Mouse (Mus musculus): ENCODE data around the gene Anks1b. TPM values are rescaled to one million over a fixed set of nuclear protein-coding genes. Genes with fewer than 3 reads are reported as not detected.

Gene Anks1b
- polyA plus RNA-seq, 1 experiment from 2014 or later = 42.0 TPM

GRCm38 (mm10) chr10:90431974-90432373 lies 558.7 kb downstream of the Anks1b start:
- Histone ChIP-seq H3K4me3 (peak overlapping the region; percentile 22), H3K9ac (no peak overlapping the region), H3K36me3 (no peaks in the 10 kb centered on the region), H3K4me2 (peak overlapping the region; percentile 45), H3K9me3 (no peaks in the 10 kb centered on the region), H3K4me1 (replicated peaks) (peaks cover 13% of the 10 kb centered on the region), H3K27me3 (no peaks in the 10 kb centered on the region), H3K27ac (replicated peaks) (peak overlapping the region; percentile 67; the same call in 1 of the 2 replicates)
- WGBS = 36% methylated on average over 9 of the region's 9 CpGs
- ATAC-seq (ENCODE audit: low read depth) = peak; percentile 76

DNA sequence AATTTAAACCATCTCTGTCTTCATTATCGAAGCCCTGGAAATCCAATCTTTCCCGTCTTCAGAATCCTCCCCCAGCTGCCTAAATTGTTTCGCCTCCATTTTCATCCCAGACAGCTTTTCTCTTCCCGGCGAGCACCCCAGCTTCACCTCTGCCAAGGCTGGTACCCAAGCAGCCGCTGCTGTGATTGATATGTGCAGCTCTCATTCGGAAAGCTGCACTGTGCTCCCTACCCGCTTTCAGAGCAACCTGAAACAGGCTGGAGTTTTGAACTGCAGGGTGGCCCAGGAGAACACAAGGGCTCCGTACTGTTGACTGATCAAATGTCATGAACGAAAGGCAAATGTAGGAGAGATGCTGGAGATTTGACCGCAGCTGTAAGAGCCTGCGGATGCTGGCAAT lies 559.2 kb downstream of the Anks1b start:
- Histone ChIP-seq H3K27ac (replicated peaks) (peak overlapping the region; percentile 67; the same call in 1 of the 2 replicates), H3K9me3 (no peaks in the 10 kb centered on the region), H3K4me1 (replicated peaks) (peaks cover 13% of the 10 kb centered on the region), H3K4me2 (peak overlapping the region; percentile 45), H3K27me3 (no peaks in the 10 kb centered on the region), H3K9ac (peak overlapping the region; percentile 56), H3K4me3 (peak overlapping the region; percentile 22), H3K36me3 (no peaks in the 10 kb centered on the region)
- ATAC-seq (ENCODE audit: low read depth) = peak; percentile 43; the same call in 1 of the 2 replicates
- WGBS = 33% methylated on average over 12 of the region's 12 CpGs

DNA sequence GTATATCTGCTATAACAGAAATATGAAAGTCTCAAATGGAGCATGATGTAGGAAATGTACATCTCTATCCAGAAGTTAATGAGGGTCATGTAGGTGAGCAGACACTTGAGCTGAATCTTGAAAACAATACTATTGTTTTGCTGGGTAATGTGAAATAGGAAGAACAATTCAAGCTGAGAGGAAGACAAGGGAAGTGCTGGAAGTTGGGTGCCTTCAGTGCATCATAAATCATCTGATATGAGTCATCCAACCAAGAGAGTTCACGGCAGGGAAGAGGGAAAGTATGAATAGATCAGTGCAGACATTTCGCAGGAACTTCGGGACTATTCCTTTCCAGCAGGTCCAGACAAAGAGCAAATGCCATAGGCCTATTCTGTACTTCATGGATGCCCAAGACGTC lies 567.7 kb downstream of the Anks1b start:
- 60% methylated on average over 4 of the region's 4 CpGs for WGBS
- no peak overlapping the region for H3K9ac ChIP-seq
- peaks cover 4% of the 10 kb centered on the region; the same call in 1 of the 2 replicates for H3K4me1 ChIP-seq (replicated peaks)
- H3K27ac ChIP-seq (replicated peaks) = no peak overlapping the region
- no peak overlapping the region for H3K4me2 ChIP-seq
- no peak overlapping the region for H3K4me3 ChIP-seq
- H3K27me3 ChIP-seq = no peaks in the 10 kb centered on the region
- H3K9me3 ChIP-seq = no peaks in the 10 kb centered on the region
- H3K36me3 ChIP-seq = no peaks in the 10 kb centered on the region
- no peak for ATAC-seq (ENCODE audit: low read depth)

- WGBS = 21% methylated on average over 1 of the region's 1 CpGs
- Histone ChIP-seq H3K4me2 (no peak overlapping the region), H3K9ac (no peak overlapping the region), H3K4me1 (replicated peaks) (peaks cover 4% of the 10 kb centered on the region; the same call in 1 of the 2 replicates), H3K9me3 (no peaks in the 10 kb centered on the region), H3K27me3 (no peaks in the 10 kb centered on the region), H3K36me3 (no peaks in the 10 kb centered on the region), H3K4me3 (no peak overlapping the region), H3K27ac (replicated peaks) (no peak overlapping the region)
- ATAC-seq (ENCODE audit: low read depth) = no peak
Observed at GRCm38 (mm10) chr10:90441656-90442055, 568.3 kb downstream of the Anks1b start.

- 69% methylated on average over 2 of the region's 2 CpGs for WGBS
- ATAC-seq (ENCODE audit: low read depth) = no peak
Observed at GRCm38 (mm10) chr10:90464906-90465305, 591.6 kb downstream of the Anks1b start.

DNA sequence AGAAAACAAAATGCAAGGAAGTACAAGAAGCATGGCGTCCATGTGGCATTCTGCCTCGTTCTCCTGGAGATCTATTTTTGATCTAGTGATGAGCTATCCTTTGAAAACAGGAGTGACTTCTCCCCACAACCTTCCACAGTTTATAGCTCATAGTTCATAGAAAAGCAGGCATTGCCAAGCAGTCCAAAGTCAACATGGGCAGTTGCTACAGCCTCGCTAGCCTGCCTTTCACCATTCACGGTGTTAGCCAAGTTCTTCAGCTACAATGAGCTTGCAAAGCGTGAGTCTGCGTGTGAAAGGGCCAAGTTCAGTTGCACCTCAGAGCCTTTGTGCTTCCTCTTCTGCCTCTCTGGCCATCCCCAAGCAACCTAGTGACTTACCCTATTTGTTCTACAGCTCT lies 592.1 kb downstream of the Anks1b start:
- no peaks in the 10 kb centered on the region for H3K9me3 ChIP-seq

More at GRCm38 (mm10) chr10:90464906-90465305, 591.6 kb downstream of the Anks1b start:
- Histone ChIP-seq H3K4me2 (no peak overlapping the region), H3K36me3 (no peaks in the 10 kb centered on the region), H3K27ac (replicated peaks) (no peak overlapping the region), H3K9ac (no peak overlapping the region), H3K27me3 (no peaks in the 10 kb centered on the region), H3K4me1 (replicated peaks) (no peaks in the 10 kb centered on the region), H3K4me3 (no peak overlapping the region), H3K9me3 (no peaks in the 10 kb centered on the region)

GRCm38 (mm10) chr10:90467546-90467945 lies 594.2 kb downstream of the Anks1b start:
- no peak overlapping the region for H3K27ac ChIP-seq (replicated peaks)
- H3K9me3 ChIP-seq = no peaks in the 10 kb centered on the region
- no peak overlapping the region for H3K9ac ChIP-seq
- no peaks in the 10 kb centered on the region for H3K36me3 ChIP-seq
- H3K4me2 ChIP-seq = no peak overlapping the region
- 8% methylated on average over 1 of the region's 1 CpGs for WGBS
- H3K4me1 ChIP-seq (replicated peaks) = no peaks in the 10 kb centered on the region
- no peaks in the 10 kb centered on the region for H3K27me3 ChIP-seq
- ATAC-seq (ENCODE audit: low read depth) = no peak
- H3K4me3 ChIP-seq = no peak overlapping the region

More for the DNA sequence above, 592.1 kb downstream of the Anks1b start:
- Histone ChIP-seq H3K9ac (no peak overlapping the region), H3K27ac (replicated peaks) (no peak overlapping the region), H3K27me3 (no peaks in the 10 kb centered on the region), H3K4me2 (no peak overlapping the region), H3K4me1 (replicated peaks) (no peaks in the 10 kb centered on the region), H3K4me3 (no peak overlapping the region), H3K36me3 (no peaks in the 10 kb centered on the region)
- ATAC-seq (ENCODE audit: low read depth) = no peak
- WGBS = 90% methylated on average over 6 of the region's 6 CpGs

DNA sequence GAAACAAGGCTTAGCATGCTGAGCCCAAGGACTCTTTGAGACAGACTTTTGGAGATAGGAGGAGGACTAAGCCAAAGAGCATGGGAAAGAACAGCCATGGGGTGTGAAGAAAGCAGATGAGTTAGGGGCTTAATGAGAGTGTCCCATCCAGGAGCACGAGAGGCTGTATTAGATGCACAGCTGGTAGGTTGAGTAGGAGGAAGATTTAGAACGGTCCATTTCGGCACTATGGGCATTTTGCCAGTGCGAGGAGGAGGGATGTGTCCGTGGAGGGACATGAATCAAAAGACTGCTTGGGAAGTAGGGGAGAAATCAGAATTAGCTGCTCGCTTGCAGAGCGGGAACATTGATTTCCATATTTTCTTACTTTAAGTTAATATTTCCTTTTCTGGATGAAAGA lies 620.1 kb downstream of the Anks1b start:
- no peaks in the 10 kb centered on the region for H3K36me3 ChIP-seq
- peak; percentile 38; the same call in 1 of the 2 replicates for ATAC-seq (ENCODE audit: low read depth)
- no peak overlapping the region for H3K9ac ChIP-seq
- H3K27me3 ChIP-seq = no peaks in the 10 kb centered on the region
- no peak overlapping the region for H3K4me3 ChIP-seq
- peak overlapping the region; percentile 18; the same call in 1 of the 2 replicates for H3K27ac ChIP-seq (replicated peaks)
- 30% methylated on average over 7 of the region's 7 CpGs for WGBS
- H3K4me2 ChIP-seq = no peak overlapping the region
- no peaks in the 10 kb centered on the region for H3K9me3 ChIP-seq
- peaks cover 26% of the 10 kb centered on the region for H3K4me1 ChIP-seq (replicated peaks)

DNA sequence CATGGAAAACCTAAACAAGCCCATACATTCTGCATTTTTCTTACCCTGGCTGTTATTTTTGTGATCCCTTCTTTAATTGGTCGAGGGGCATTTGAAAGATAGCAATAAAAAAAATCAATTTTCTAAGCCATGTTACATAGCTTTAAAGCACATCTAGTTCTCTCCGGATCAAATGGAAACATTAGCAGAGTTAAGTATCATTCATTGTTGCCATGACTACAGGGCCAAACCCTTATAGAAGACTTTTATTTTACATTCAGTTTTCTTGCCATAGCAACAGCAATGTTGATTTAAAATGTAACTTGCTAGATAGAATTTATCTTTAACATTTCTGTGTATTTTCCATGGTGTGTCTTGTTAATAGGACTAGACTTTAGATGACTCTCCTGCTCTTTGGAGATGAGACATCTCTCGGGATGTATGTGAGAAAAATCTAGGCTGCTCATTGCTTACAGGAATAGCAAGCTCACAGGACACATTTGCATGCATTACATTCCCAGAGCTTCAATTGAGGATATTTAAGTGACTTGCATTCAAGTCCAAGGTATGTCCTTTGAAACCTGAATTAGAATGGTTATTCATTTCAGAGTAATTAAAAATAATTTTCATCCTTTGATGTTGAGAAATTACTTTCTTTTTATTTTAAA lies 620.8 kb downstream of the Anks1b start:
- no peaks in the 10 kb centered on the region for H3K9me3 ChIP-seq
- H3K4me2 ChIP-seq = no peak overlapping the region
- no peak for ATAC-seq (ENCODE audit: low read depth)
- H3K4me1 ChIP-seq (replicated peaks) = peaks cover 26% of the 10 kb centered on the region
- H3K27ac ChIP-seq (replicated peaks) = no peak overlapping the region
- no peaks in the 10 kb centered on the region for H3K27me3 ChIP-seq
- no peak overlapping the region for H3K4me3 ChIP-seq
- no peaks in the 10 kb centered on the region for H3K36me3 ChIP-seq
- WGBS = 46% methylated on average over 3 of the region's 3 CpGs
- no peak overlapping the region for H3K9ac ChIP-seq

DNA sequence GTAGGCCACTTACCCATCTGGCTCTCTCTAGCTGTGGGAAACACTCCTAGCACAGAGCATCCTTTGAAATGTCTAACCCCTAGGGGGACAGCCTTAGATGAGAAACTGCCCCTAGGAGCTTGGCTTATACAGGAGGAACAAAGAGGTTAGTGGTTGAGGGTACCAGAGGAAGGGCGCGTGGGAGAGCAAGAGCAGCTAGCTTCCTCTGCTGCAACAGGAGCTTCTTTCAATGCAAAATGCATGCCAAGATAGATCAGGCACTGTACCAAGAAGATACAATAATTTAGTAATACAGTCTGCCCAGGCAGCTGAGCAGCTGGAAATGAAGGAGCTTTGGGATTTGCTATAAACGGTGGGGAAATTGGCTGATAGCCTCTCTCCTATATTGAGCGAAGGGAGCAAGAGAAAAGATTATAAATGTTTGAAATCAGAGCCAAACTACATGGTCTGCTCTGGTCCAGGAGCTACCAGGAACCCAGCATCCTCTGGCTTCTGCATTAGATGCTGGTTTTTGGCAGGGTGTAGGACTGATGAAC lies 621.7 kb downstream of the Anks1b start:
- Histone ChIP-seq H3K9ac (no peak overlapping the region), H3K9me3 (no peaks in the 10 kb centered on the region), H3K4me3 (no peak overlapping the region), H3K36me3 (no peaks in the 10 kb centered on the region), H3K27me3 (no peaks in the 10 kb centered on the region), H3K4me1 (replicated peaks) (peaks cover 26% of the 10 kb centered on the region), H3K4me2 (no peak overlapping the region), H3K27ac (replicated peaks) (peak overlapping the region; percentile 47)
- 43% methylated on average over 4 of the region's 4 CpGs for WGBS
- ATAC-seq (ENCODE audit: low read depth) = peak; percentile 90

- no peak overlapping the region for H3K4me2 ChIP-seq
- H3K36me3 ChIP-seq = no peaks in the 10 kb centered on the region
- no peak for ATAC-seq (ENCODE audit: low read depth)
- H3K4me3 ChIP-seq = no peak overlapping the region
- H3K27me3 ChIP-seq = no peaks in the 10 kb centered on the region
- no peak overlapping the region for H3K27ac ChIP-seq (replicated peaks)
- no peaks in the 10 kb centered on the region for H3K9me3 ChIP-seq
- no peaks in the 10 kb centered on the region for H3K4me1 ChIP-seq (replicated peaks)
- H3K9ac ChIP-seq = no peak overlapping the region
- WGBS = 57% methylated on average over 1 of the region's 1 CpGs
Observed at GRCm38 (mm10) chr10:90507561-90507960, 634.3 kb downstream of the Anks1b start.

- ATAC-seq (ENCODE audit: low read depth) = no peak
- no peaks in the 10 kb centered on the region for H3K9me3 ChIP-seq
- H3K4me1 ChIP-seq (replicated peaks) = no peaks in the 10 kb centered on the region
- no peak overlapping the region for H3K9ac ChIP-seq
- H3K4me2 ChIP-seq = no peak overlapping the region
- no peaks in the 10 kb centered on the region for H3K27me3 ChIP-seq
- H3K27ac ChIP-seq (replicated peaks) = no peak overlapping the region
- no peak overlapping the region for H3K4me3 ChIP-seq
- WGBS = 89% methylated on average over 9 of the region's 9 CpGs
- no peaks in the 10 kb centered on the region for H3K36me3 ChIP-seq
Observed at GRCm38 (mm10) chr10:90512801-90513200, 639.5 kb downstream of the Anks1b start.

- H3K4me2 ChIP-seq = no peak overlapping the region
- WGBS = 33% methylated on average over 1 of the region's 1 CpGs
- no peaks in the 10 kb centered on the region for H3K36me3 ChIP-seq
- H3K9ac ChIP-seq = no peak overlapping the region
- no peak overlapping the region for H3K27ac ChIP-seq (replicated peaks)
- no peak overlapping the region for H3K4me3 ChIP-seq
- ATAC-seq (ENCODE audit: low read depth) = no peak
- no peaks in the 10 kb centered on the region for H3K9me3 ChIP-seq
- peaks cover 7% of the 10 kb centered on the region for H3K4me1 ChIP-seq (replicated peaks)
- H3K27me3 ChIP-seq = no peaks in the 10 kb centered on the region
Observed at GRCm38 (mm10) chr10:90531813-90532212, 658.5 kb downstream of the Anks1b start.

Measured in neural tube, embryonic 13.5 days (tissue).